Mouse (Mus musculus) cerebellum, postnatal 4 days (tissue): Measurements from ENCODE around the gene Prim2.

Source experiments
- DNase-seq, 2 experiments: peaks; one replicate each; pipeline ENCODE4 v3.0.0; 2022; ENCODE audit warnings: low spot score in 2 of 2, mixed read lengths in 1 of 2

The Prim2 gene

DNA sequence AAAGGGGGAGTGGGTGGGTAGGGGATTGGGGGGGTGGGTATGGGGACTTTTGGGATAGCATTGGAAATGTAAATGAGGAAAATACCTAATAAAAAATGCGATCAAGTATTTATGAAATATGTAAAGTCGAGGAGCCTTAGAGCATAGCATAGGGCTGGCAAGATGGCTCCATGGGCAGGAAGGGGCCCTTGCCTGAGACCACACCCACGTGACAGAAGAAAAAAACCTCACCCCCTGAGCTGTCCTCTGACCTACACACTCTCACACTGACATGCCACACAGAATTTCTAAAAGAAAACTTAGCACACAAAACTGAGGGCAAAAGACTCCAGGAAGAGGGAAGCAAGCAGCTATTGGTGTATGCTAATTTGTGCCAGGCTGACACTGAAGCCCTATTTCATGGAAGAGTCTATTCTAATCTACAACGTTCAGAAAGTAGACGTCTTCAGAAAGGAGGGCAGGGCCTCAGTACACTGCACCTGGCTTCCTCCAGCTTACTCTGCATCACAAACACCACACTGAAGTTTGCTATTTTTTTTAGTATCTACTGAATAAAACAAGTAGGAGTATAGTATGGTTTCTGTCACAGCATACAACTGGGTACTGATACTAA, 65.4 kb downstream of the Prim2 start:
- DNase-seq: no peak

DNA sequence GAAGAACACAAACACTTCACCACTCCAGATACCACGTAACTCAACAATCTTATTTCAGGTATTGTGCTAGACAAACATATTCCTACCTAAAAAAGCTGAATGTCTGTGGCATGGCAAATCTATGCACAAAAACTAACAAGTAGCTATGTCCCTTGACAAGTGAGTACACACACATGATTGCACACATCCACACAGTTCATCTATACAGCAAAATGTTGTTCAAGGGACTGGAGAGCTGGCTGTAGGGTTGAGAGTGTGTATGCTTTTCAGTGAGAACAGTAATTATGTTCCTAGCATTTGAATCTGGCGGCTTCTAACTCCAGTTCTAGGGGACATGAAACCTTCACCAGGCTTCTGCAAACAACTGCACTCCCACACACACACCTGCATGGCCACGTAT, 69.9 kb downstream of the Prim2 start:
- DNase-seq: no peak

DNA sequence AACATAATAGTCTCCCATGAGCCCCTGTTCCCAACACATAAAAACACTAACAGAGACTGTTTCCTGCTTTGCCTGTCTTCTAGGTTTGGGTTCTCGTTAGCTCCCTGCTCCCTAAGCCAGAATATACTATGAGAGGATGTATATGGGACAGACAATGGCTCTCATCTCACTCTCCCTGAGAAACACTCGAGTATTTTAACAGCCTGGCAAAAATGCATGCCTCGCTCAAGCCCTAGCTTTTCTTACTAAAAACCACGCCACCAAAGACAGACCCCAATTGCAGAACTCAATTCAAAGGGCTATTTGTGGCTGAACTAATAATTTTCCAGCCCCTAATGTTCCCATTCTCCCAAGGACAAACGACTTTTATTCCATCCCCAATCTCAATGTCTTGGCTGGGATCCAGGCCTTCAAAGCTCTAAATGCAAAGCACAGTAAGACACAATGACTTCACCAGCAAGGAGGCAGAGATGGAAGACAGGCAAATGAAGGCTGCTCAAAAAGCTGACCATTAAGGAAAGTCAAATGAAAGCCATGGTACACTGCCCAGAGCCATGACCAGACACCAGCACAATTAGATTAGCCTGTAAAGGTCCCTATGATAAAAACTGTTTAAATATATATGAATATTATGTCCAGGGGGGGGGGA, 70.5 kb downstream of the Prim2 start:
- no peak for DNase-seq

DNA sequence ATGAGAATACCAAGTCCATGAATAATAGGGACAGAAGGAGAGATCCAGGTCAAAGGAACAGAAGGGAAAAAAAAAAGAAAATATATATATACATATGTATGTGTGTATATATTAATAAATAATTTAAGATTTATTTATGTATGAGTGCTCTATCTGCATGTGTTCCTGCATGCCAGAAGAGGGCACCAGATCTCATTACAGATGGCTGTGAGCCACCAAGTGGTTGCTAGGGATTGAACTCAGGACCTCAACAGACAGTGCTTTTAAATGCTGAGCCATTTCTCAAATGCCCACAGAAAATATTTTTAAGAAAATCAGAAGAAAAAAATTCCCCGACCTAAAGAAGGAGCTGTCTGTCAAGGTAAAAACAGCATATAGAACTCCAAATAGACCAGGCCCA, 72.6 kb downstream of the Prim2 start:
- DNase-seq: no peak

DNA sequence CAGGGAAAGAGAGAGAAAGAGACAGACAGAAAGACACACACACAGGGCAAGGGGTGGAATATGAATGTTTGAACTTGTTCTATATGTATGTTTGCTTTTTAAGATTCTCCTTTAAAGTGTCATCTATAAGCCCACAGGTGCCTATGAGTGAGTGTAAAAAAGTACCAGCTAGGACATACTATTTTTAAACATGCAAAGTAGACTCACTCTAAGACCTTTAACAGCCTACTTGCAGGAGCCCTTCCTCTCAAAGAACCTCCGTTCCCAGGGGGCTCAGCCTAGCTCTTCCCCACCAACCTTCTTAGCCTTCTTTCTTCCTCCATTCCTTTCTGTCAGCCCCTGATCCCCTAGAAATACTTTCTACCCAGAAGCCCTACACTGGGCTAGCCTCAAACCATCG, 73.7 kb downstream of the Prim2 start:
- DNase-seq: no peak

DNA sequence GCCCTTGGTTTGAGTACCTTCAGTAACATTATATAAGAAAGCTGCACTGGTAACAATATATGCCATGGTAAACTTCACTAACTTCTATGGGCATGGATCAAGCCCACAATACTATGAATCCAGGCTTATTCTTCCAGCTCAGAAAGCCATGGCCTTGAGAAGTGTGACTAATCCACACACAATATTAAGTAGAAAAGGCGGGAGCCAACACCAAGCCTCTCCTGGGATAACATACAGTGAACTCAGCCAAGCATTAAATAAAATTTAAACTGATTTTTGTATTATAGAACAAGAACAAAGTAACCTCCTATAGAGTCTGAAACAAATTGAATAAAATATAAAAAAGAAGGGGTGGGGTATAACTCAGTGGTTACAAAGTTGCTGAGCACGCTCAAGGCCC, 74.6 kb downstream of the Prim2 start:
- DNase-seq: no peak

DNA sequence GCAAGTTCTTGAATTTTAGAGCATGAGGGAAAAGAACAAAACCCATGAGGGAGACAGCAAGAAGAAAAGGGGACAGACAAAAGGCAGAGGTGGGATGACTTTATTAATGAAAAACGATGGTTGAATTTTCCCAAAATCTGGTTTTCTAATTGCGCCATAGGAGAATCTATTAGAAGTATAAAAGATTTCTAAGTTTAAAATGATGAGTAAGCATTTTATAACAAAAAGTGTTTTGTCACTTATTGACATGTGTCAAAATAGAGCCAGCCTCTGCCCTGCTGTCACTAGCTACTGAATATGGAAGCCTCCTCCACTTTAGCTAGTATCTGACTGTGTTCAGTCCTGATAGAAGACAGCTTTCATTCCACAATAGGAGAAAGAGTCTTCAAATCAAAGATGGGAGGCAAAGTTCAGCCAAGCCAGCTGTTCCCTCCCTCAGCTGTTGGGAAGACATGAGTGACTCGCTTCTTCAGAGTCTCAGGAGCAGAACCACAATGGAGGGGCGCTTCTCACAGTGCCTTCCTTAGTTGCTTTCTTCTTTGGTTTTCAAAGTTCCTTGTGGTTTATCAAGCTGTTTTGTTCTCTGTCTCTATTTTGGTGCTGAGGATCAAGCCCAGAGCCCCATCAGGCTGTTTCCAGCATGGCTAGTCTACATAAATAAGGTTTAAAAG, 75.7 kb downstream of the Prim2 start:
- DNase-seq: no peak

DNA sequence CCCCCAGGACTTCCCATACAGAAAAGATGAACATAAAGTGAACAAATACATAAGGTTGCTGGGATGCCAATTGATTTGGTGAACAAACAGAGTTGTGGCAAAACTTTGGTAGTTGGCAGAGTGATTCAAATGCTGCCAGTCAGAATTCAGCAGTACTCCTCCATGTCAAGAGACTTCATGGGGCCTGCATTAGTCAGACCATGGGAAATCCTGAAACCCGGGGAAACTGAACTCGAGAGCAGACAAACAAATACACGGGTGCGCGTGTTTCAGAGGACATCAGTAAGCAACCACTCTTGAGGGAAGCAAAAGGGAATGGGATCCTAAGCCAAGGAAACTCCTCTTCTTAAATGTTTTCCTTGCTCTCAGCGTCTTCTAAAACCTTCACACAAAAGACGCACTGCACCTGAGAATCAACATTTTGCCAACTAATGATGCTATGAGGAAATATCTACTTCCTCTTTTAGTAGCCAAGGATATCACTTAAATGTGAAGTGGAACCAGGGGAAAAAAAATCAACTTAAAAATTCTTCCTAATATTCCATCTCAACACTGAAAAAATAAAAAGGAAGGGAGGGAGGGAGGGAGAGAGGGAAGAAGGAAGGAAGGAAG, 77.5 kb downstream of the Prim2 start:
- no peak for DNase-seq

DNA sequence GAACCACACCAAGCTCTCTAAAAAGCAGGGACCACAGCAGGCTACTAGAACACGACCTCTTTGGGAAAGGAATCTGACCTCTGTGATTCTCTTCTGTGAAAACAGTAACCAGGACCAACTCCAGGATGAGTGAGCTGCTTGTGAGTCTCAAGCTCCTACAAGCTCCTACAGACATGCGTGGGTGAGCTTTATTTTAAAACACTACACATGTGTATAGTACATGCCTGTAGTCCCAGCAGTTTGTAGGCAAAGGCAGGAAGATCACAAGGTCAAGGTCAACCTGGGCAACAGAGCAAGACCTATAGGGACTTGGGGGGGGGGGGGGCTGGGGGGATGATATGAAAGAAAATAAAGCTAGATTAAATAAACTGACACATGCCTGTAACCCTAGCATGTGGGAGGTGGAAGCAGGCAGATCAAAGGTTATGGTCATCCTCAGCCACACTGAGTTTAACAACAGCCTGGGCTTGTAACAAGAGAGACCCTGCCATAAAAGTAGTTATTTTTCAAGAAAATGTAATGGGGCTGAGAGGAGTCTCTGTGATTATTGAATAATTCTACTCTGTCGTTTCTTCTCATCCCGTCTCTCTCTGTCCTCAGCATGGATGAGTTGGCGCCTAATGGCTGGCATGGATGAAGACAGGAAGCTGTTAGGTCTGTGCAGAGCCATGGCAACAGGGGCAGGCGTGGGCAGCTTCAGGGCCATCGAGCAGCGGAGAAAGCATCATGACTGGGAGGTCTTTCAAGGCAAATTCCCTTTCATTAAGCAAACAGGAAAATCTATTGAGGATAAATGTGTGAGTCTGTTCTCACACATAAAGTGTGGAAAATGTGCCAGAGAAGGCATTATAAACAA, 78.8 kb downstream of the Prim2 start:
- peak in 1 of 2 experiments; percentile 27 for DNase-seq

DNA sequence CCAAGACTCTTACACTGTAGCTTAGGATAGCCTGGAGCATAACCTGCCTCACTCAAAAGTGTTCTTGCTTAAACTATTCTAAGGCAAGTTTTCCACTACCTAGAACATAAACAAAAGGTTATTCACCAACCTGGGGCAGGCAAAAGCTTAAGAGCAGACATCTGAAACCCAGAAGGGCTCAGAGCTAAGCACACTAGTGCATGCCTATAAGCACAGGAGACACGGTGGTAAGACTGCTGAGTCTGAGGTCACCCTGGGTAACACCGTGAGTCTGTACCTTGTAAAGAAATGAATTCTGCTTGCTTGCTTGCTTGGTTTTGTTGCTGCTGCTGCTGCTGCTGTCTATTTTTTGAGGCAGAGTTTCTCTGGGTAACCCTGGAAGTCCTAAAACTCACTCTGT, 80.1 kb downstream of the Prim2 start:
- no peak for DNase-seq

DNA sequence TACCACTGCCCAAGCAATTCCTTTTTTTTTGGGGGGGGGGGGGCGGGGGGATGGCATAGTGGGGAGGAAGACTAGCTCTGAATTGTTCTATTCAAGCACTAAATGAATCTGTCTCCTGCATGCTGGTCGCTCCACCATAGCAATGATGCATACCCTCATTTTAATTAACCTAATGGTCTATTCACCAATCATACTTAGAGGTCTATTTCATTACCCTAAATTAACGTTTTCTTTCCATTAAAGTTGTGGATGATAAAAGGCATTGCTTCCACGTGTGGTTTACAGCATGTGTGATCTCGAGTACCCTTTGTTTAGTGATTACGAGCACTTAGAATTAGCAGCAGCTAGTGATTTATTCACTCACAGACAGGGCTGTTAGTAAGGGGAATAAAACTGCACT, 81.0 kb downstream of the Prim2 start:
- DNase-seq: no peak

DNA sequence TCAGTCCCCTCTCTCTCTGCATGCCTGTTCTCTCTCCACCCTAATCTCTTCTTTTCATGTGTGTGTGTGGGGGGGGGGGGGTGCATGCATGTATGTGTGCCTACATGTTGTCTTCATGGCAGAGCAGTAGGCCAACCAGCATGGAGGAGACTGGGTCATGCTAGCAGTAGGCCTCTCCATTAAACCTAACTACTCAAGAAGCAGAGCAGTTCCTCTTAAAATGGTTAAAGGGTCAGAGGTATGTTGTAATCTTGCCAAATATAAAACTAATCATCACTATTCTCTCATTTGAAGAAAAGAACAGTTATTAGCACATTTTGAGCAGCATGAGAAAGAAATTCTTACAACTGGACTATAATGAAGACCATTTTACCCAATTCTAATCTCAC, 85.0 kb downstream of the Prim2 start:
- DNase-seq: no peak

DNA sequence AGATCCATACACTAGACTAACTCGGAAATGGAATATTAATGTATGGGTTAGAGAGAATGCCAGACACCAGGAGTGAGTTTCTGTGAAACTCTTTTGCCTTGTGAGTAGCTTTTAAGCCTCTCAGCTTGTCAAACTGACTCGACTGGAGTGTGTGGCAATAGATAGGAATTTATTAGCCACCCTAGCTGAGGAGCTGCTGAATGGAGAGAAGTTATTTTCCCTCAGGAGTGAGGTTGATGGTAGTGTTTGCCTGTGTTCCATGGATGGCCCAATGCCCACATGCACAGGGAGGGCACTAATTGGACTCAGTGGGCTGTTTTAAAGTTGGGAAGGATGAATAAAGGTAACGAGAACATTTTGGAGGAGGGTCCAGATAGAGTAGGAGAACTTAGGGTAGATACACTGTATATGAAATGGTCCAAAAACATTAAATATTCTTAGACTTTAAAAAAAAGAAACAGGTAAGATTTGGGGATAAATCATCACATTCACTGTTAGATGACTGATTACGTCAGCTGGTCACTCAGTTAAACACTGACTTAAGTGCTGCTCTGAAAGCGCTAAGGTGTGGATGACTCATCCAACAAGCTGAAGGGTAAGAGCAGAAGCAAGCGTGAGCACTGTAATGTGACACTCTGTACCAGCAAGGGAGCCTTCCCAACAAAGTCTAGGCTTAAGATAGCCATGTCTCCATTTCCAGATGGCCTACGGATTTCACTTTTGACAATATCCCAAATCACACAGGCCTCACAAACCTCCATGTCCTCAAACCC, 85.6 kb downstream of the Prim2 start:
- no peak for DNase-seq

DNA sequence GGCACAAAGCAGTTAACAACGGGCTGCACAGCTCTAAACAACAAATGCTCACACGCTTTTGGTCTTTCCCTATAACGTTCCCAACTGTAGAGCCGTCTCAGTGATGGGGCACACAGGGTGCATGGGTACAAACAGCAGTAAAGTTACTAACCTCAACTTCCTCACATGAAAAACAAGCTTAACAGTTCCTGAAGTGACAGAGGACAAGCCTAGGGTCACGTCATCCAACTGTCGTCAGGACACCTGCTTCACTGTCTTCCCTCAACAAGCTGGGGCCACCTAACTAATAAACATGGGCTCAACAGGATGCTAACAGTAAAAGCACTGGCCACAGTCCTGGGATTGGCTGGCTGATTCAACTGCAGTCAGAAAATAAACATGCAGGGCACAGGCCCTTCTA, 91.0 kb downstream of the Prim2 start:
- DNase-seq: no peak

DNA sequence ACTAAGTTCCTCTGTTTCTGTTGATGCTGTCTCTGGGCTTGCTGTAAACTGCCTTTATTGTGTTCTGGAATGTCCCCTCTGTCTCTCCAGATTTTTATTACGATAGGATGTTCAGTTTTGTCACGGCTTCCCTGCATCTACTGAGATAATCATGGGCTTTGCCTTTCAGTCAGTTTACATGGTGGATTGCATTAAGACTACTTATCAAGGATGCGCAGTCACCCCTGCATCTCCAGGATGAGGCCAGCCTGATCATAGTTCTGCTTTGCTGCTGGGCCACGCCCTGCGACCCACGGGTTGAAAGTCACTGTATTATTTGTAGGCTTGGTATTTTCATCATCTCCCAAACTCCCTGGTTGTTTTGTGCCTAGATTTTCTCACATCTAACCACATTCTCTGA, 95.1 kb downstream of the Prim2 start:
- DNase-seq: no peak

DNA sequence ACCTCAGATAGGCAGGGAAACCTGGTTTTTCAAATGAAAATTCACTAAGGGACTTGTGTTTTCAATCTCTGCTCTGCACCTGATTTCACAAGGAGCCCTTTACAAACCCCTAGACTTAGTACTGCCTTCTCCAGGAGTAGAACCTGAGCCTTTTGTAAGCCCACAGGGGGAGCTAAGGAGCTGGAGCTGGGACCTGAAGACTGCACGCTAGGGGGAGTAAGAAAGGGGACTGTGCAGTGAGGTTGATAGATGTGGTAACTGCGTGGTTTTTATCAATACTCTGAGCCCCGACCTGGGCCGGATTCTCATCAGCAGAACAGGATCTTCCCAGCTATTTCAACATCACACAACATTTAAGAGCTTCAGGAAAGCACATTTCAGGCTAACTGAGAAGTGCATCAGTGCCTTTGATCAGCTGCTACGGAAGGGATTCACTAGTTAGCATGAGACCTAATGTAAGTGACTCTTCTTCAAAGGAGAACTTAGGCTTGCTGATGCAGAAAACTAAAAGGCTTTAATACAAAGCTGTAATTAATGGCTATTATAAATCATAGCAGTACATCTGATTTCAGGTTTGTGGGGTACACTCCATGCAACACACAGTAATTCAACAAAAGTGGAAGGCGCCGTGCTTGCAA, 103.7 kb downstream of the Prim2 start:
- DNase-seq: no peak

DNA sequence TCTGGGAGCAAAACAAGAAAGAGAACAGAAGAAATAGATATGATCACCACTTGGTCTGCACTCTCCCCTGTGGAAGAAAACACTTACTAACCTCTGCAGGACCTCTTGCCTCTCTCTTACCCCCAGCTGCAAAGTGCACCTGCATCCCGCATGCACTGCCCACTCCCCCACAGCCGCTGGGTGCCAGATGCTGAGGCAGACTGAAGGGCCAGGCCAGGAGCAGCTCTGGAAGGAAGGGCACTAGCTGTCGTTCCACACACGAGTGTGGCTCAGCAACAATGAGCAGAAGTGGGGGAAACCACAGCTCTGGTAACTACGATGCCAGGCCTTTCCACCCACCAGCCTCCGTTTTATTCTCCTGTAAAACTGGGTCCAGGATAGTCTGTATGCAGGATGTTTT, 105.6 kb downstream of the Prim2 start:
- DNase-seq: no peak

DNA sequence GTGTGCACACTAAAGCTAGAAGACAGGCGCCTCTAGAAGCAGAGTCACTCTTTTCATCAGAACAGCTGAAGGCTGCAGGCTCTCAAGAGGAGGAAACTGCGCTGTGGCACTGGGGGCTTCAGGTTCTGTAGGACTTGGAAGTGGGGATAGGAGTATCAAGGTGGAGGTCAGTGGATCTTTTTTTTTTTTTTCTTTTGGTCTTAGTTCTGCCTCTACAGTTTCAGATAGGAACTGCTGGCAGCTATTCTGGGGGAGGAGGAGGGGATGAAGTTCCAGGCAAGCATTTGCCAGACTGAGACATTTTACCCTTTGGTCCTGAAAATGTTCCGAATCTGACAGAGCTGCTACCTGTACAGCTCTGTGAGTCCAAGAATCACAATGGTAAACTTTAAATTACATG, 106.0 kb downstream of the Prim2 start:
- no peak for DNase-seq

DNA sequence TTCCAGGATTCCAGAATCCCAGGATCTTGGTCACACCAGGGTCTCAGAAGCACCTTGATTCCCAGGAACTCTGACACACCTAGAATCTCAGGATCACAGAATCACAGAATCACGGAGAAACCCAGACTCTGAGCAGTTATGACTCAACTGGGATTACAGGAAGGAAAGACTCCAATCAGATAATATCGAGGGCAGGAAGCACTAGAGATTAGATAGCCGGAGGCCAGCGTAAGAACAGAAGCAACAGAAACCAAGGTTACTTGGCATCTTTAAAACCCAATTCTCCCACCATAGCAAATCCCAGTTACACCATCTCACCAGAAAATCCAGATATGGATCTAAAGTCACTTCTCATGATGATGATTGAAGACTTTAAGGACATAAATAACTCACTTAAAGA, 113.0 kb downstream of the Prim2 start:
- no peak for DNase-seq

DNA sequence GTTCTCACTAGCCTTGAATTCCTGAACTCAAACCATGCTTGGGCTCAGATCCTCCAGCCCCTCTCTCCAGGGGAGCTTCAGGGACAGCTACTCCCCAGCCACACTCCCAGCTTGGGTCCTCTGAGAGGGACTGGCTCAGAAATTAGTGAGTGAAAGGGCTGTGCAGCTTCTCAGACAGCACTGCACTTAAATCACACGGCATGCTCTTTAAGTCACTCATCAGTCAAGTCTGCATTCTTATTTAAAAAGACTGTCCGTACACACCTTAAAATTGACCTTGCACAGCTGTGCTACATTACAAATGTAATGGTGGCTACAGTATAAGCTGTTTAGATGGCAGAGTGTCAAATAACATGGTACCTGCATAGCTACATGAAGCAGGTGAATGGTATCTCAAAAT, 114.0 kb downstream of the Prim2 start:
- no peak for DNase-seq

DNA sequence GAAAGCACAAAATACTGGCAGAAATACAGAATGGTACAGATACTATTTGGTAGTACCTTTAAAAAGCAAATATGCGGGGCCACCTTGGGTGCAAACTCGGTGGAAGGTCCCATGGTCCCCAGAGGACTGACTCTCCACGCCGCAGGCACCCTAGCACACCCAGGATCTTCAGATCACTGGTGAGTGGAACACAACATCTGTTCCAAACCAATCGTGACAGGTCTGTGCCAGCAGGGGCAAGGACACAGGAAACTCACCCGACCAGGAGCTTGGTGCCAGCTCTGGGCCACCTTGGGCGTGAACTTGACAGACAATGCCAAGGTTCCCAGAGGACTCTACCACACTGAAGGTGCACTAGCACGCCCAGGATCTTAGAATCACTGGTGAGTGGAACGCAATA, 118.2 kb downstream of the Prim2 start:
- DNase-seq: no peak
